Mouse (Mus musculus) hindbrain, embryonic 11.5 days (tissue): ENCODE results near the gene Gm28051. TPM values are rescaled to one million over a fixed set of nuclear protein-coding genes. Genes with fewer than 3 reads are reported as not detected.

Source experiments
- ATAC-seq: fragments of 200-750 bp; cut with Nextera tagmentation; 2 replicates; pipeline ENCODE4 v1.8.0; 2017; ENCODE audit warnings: mild to moderate bottlenecking, moderate TSS enrichment, moderate library complexity; ENCODE audit not compliant: low FRiP score
- DNase-seq: peaks from one replicate; pipeline ENCODE4 v3.0.0-alpha.2; 2015; ENCODE audit warnings: low spot score
- H3K27ac ChIP-seq: fragments of 300-500 bp; sonication (generic); 2 replicates; pipeline ENCODE4 v1.5.1; 2014; ENCODE audit warnings: mild to moderate bottlenecking, low read depth, low read length
- H3K27me3 ChIP-seq: fragments of 300-500 bp; sonication (generic); 2 replicates; pipeline ENCODE4 v1.6.1; 2014; ENCODE audit warnings: mild to moderate bottlenecking, low read length, moderate library complexity, mixed read lengths; ENCODE audit not compliant: control insufficient read depth, insufficient read depth
- H3K36me3 ChIP-seq: fragments of 300-500 bp; sonication (generic); 2 replicates; pipeline ENCODE4 v1.6.1; 2014; ENCODE audit warnings: mild to moderate bottlenecking, low read length, moderate library complexity, mixed read lengths; ENCODE audit not compliant: control insufficient read depth, insufficient read depth
- H3K4me1 ChIP-seq: fragments of 300-500 bp; sonication (generic); replicated peaks from 2 replicates; pipeline ENCODE4 v1.6.1; 2014; ENCODE audit warnings: low read length, mixed read lengths; ENCODE audit not compliant: control insufficient read depth, insufficient read depth
- H3K4me2 ChIP-seq: fragments of 300-500 bp; sonication (generic); replicated peaks from 2 replicates; pipeline ENCODE4 v1.6.1; 2014; ENCODE audit warnings: mild to moderate bottlenecking, low read depth, low read length
- H3K4me3 ChIP-seq: fragments of 300-500 bp; sonication (generic); 2 replicates; pipeline ENCODE4 v1.5.1; 2014; ENCODE audit warnings: low read depth, low read length
- H3K9ac ChIP-seq: fragments of 300-500 bp; sonication (generic); 2 replicates; pipeline ENCODE4 v1.6.1; 2014; ENCODE audit warnings: low read depth, low read length
- H3K9me3 ChIP-seq: fragments of 300-500 bp; sonication (generic); 2 replicates; pipeline ENCODE4 v1.6.1; 2016; ENCODE audit warnings: low read length; ENCODE audit not compliant: control insufficient read depth
- WGBS: fragments of 180-500 bp; shearing (Covaris S2); extraction: QIAGEN DNeasy Blood & Tissue Kit; methylation state at CpG from one replicate; pipeline ENCODE4 v1.1.7; 2014; 5-methylcytosine and 5-hydroxymethylcytosine counted together
- polyA plus RNA-seq: library from polyadenylated mRNA; unstranded; fragments of >200 nt; fragmentation: Nextera tagmentation; extraction: Ambion mirVana; gene quantifications from 2 replicates; pipeline ENCODE4 v1.2.1, GENCODE M21; 2014

The Gm28051 gene
- polyA plus RNA-seq, 1 experiment from 2014 or later, result not detected

DNA sequence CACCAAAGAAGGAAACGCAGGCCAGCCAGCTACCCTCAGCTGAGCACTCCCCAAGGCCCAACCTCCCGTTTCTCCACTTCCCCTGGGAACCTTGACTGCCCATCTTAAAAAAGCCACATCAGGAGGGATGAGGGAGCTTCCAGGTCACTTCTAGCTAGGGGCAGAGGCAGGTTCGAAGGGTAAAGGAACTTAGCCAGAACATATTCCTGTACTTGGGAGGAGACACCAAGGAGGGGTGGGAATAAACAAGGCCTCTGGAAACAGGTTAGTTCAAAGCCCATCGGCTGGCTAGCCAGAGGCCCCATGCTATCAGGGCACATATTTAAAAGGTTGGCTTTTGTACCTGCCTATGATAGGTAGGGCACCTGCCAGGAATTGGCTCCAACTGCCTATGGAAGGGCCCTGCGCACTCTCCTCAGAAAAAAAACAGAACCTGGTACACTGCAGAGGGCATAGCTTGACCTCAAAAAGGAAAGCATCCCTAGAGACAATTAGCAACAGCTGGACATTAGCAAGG, 55.8 kb downstream of the Gm28051 start:
- H3K27ac ChIP-seq, result no peak overlapping the region
- H3K4me2 ChIP-seq, result no peak overlapping the region
- H3K27me3 ChIP-seq, result no peaks in the 10 kb centered on the region
- DNase-seq, result no peak
- 83% methylated on average over 5 of the region's 5 CpGs for WGBS
- peaks cover 25% of the 10 kb centered on the region for H3K4me1 ChIP-seq
- H3K9ac ChIP-seq, result no peak overlapping the region
- H3K36me3 ChIP-seq, result no peaks in the 10 kb centered on the region
- H3K4me3 ChIP-seq, result no peak overlapping the region
- H3K9me3 ChIP-seq, result no peaks in the 10 kb centered on the region
- ATAC-seq, result no peak

DNA sequence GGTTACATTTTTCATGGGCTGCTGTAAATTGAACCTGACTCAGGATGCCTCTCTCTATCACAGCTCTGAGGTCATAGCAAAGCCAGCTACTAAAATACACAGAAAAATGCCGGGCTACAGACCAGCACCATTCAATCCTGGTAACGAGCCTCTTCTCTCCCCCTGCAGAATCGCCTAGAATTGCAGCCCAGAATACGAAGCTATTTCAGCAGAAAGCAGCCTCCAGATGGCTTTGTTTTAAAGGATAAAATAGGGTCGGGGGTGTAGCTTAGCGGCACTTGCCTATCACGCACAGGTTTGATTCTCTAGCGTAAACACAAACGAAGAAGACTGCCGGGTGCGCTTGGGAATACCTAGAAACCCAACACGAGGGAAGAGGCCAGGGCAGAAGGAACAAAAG, 57.1 kb downstream of the Gm28051 start:
- Histone ChIP-seq H3K4me2 (no peak overlapping the region), H3K36me3 (no peaks in the 10 kb centered on the region), H3K9ac (no peak overlapping the region), H3K9me3 (no peaks in the 10 kb centered on the region), H3K27me3 (no peaks in the 10 kb centered on the region), H3K4me1 (peaks cover 24% of the 10 kb centered on the region), H3K27ac (no peak overlapping the region), H3K4me3 (no peak overlapping the region)
- WGBS, result 79% methylated on average over 12 of the region's 12 CpGs
- ATAC-seq (no peak), DNase-seq (no peak)

DNA sequence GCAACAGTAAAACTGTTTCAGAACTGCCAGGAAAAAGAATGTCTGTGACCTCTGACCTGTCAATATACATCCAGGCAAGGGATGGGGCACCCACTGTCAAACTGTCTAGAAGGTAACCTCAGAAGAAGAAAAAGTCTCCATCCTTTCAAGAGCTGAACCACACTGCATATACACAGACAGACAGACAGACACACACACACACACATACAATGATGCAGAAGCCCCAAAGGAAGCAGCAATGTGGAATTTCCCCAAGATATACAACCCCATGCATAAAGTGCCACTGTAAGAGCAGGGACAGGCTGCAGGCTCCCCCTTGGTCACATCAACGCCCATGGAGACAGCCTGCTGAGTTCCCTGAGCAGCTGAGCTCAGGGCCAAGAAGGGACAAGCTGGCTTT, 58.4 kb downstream of the Gm28051 start:
- Histone ChIP-seq H3K27me3 (no peaks in the 10 kb centered on the region), H3K36me3 (no peaks in the 10 kb centered on the region), H3K4me2 (no peak overlapping the region), H3K9ac (0 out of 2 replicates have a peak overlapping the region, but pooled peaks have one; percentile 23), H3K9me3 (no peaks in the 10 kb centered on the region), H3K4me1 (peaks cover 23% of the 10 kb centered on the region), H3K27ac (peak overlapping the region; percentile 77), H3K4me3 (no peak overlapping the region)
- DNase-seq (no peak), ATAC-seq (no peak)
- 20% methylated on average over 1 of the region's 1 CpGs for WGBS

DNA sequence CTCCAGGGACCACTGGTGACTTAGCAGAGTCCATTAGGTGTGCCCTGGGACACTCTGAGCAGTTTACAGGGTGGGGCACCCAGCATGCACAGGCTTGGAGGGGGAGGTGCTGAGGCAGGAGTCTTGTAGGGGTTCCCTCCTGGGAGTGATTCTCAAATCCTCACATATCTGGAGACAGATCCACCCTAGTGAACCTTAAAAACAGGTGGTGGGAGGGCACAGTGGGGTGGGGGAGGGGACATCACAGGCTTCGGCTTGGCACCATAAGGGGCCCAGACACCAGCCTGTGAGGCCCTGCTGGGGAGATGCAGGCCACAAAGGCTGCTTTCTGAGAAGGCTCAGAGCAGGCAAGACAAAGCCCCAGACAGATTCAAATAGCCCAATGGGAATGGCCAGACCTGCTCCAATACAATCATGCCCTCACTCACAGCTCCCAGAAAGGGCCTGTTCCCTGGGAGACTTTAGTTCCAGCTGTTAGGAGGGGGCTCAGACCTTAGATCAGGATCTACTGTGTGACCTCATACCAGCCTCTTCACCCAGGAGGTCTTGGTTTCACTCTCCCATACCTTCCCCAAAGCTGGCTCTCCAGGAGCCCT, 59.4 kb downstream of the Gm28051 start:
- WGBS, result 0% methylated on average over 1 of the region's 1 CpGs
- peak; percentile 71 for ATAC-seq

DNA sequence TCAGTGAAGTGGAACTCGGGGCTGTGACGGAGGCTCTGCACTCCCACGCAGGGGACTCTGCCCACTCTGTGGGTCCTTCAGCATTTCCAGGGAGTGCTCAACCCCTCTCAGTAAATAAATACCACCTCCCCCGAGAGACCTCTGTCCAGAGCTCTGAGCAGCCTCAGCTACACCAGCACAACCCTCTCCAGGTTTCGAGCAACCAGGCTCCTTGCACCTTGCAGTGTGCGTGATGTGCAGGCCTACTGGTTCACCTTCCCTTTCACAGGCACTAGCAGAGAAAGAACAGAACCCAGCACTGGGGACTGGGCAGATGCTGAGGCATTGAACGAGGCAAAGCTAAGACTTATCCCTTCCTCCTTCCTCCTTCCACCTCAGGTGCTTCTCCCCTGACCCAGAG, 60.2 kb downstream of the Gm28051 start:
- peak overlapping the region; percentile 77; the same call in 1 of the 2 replicates for H3K27ac ChIP-seq

More for the DNA sequence above, 59.4 kb downstream of the Gm28051 start:
- Histone ChIP-seq H3K9ac (peak overlapping the region; percentile 37), H3K4me1 (peaks cover 20% of the 10 kb centered on the region), H3K36me3 (no peaks in the 10 kb centered on the region), H3K4me3 (no peak overlapping the region), H3K4me2 (peak overlapping the region; percentile 5), H3K9me3 (no peaks in the 10 kb centered on the region), H3K27me3 (no peaks in the 10 kb centered on the region), H3K27ac (peak overlapping the region; percentile 77)
- DNase-seq, result peak; percentile 56

DNA sequence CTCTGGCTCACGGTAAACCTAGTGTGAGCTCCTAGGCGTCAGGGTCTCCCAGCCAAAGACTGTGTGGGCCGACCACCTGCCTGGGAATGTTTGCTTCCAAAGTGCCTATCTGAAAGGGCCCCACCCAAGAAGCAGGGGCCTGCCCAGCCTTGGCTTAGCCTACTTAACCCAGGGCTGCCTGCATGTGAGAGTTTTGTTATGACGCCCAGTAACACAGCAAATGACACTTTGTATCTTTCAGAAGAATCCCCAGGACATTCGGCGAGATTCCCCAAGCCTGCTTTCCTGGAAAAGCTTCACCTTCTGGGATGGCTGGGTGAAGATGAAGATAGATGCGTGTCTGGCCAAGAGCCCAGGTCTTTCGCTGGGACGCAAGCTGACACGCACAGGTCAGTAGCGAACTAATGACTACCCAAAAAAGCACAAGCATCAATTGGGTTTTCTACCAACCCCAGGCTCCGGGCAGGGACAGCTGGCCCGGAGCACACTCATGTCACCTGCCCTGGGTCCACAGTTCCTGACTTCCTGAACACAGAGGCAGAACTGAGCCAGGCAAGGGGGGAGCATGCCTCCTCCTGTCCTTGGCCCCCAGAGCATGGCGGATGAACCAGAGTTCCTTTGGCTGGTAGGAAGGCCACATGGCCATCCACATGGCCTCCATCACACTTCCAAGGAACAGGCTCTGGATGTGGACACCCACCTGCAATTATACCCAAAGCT, 60.8 kb downstream of the Gm28051 start:
- ATAC-seq (no peak), DNase-seq (no peak)
- Histone ChIP-seq H3K4me1 (peaks cover 16% of the 10 kb centered on the region), H3K9ac (no peak overlapping the region), H3K27me3 (no peaks in the 10 kb centered on the region), H3K9me3 (no peaks in the 10 kb centered on the region), H3K36me3 (no peaks in the 10 kb centered on the region), H3K27ac (no peak overlapping the region), H3K4me2 (no peak overlapping the region), H3K4me3 (no peak overlapping the region)
- WGBS, result 88% methylated on average over 14 of the region's 14 CpGs

More for the DNA sequence above, 60.2 kb downstream of the Gm28051 start:
- H3K4me3 ChIP-seq, result no peak overlapping the region
- no peaks in the 10 kb centered on the region for H3K9me3 ChIP-seq
- no peak overlapping the region for H3K9ac ChIP-seq
- 78% methylated on average over 7 of the region's 7 CpGs for WGBS
- ATAC-seq (no peak), DNase-seq (no peak)
- no peak overlapping the region for H3K4me2 ChIP-seq
- no peaks in the 10 kb centered on the region for H3K27me3 ChIP-seq
- peaks cover 18% of the 10 kb centered on the region for H3K4me1 ChIP-seq
- no peaks in the 10 kb centered on the region for H3K36me3 ChIP-seq

DNA sequence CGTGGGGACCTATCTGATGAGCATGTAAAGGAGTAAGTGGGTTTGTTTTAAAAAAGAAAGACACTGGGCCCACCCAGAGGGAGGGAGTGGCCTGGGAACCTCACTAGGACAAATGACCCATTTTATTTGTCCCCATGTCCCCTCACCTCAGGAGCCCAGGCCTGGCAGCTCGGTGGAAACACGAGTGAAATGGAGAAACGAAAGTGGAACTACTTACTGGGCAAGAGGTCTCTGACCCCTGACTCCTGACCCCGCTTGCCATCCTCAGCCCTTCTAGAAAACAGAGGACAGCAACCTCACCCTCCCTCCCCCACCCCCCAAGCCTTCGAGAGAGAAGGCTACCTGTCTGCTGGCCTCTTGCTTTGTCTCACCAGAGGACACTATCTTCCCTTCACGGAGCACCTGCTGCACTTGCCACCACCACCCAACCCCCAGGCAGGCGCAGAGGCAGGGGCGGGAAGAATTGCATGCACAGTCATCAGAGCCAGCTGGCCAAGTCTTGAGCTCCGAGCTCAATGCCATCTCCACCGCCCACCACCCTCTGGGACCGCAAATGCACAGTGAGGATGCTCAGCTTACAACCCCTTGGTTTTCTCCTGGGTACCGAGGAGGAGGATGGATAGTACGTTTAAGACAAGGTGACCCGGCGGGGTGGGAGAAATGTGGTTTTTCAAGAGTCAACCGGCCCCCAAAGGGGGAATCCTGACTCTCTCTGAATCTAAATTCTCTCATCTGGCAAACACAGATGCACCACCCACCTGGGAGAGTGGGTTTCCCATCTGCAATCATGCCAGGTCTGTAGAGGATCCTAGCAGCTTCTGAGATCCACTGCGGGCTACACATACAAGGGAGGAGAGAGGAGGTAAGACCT, 62.0 kb downstream of the Gm28051 start:
- ATAC-seq (no peak), DNase-seq (no peak)
- no peak overlapping the region for H3K27ac ChIP-seq
- no peak overlapping the region for H3K4me3 ChIP-seq
- H3K9ac ChIP-seq, result no peak overlapping the region
- H3K36me3 ChIP-seq, result no peaks in the 10 kb centered on the region
- H3K4me2 ChIP-seq, result no peak overlapping the region
- peaks cover 18% of the 10 kb centered on the region for H3K4me1 ChIP-seq
- WGBS, result 53% methylated on average over 18 of the region's 18 CpGs
- no peaks in the 10 kb centered on the region for H3K27me3 ChIP-seq
- H3K9me3 ChIP-seq, result no peaks in the 10 kb centered on the region

DNA sequence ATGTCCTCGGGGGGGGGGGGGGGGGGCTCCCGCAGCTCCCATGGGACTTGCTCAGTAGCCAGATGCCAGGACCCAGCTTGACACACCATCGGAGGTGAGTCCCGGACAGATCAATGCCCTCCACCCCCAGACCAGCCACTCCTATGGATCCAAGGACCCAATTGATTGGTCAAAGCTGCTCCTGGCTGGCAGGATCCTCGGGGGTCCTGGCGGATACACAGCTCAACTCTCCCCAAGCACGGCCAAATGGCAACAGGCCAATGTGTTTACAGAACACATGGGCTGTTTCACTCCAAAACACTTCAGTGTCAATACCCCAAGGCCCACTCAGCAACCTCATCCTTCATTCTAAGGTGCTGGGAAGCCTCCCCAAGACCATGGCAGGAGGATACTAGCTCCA, 65.8 kb downstream of the Gm28051 start:
- Histone ChIP-seq H3K4me2 (no peak overlapping the region), H3K27me3 (no peaks in the 10 kb centered on the region), H3K4me1 (0 out of 2 replicates have a peak, but pooled peaks cover 2% of the 10 kb centered on the region), H3K9ac (no peak overlapping the region), H3K9me3 (no peaks in the 10 kb centered on the region), H3K4me3 (no peak overlapping the region), H3K36me3 (no peaks in the 10 kb centered on the region), H3K27ac (no peak overlapping the region)
- ATAC-seq, result no peak
- 79% methylated on average over 6 of the region's 7 CpGs for WGBS
- no peak for DNase-seq
